Mouse (Mus musculus): ENCODE data around the gene C1qc. TPM values are rescaled to one million over a fixed set of nuclear protein-coding genes. Genes with fewer than 3 reads are reported as not detected.

C1qc gene
- total RNA-seq, 2 experiments from 2014 or later, result 30.0 to 36.2 TPM

DNA sequence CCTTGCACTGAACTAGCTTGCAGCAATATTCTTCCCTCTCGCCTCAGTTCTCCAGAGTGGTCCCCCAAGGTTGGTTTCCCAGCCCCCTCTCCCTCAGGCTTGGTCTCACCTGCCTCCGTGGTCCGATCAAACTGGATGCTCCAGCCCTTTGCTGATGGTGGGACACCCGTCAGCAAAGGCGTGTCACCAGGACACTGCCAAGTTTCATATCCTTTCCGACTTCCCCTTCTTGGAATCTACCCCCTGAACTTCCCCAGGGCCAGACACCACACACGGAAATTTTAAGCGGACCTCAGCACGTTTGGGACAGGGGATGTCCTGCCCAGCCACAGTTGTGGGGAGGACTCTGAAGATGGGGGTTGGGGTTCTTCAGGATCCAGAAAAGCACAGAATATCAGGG is 5.8 kb upstream of the C1qc start, which contains the start of gene C1qa:
C1qa (minus strand) TSS at position 167 of the 400 bp plus-strand sequence.
- peak in 1 of 2 experiments; percentile 24 for DNase-seq (ENCODE audit: extremely low spot score in 1 of 2, low spot score in 2 of 2)
- intact Hi-C loops (cut with DNase I), result loop anchor here (10.0 kb wide), 1 partner anchor 406 kb away; no protein-coding TSS in a partner anchor

DNA sequence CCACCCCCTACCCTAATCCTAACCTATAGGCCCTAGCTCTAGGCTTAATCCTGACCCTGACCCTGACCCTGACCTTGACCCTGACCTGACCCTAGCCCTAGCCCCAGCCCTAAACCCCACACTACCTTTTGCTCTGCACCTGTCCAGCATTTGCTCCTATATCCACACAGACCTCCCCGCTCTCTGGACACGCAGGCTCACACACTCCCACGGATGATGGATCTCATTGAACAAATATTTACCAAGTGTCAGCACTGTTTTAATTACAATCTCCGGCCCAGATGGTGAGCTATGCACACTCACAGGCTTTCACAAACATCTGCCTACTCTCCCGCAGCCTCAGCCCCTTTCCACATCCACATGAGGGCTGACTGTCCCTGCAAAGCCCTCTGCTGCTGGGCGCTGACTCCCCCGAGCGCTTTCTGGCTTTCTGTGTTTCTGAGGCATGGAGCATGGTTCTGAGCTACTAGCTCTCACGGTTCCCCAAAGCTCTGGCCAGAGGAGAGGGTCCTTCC is 5.3 kb upstream of the C1qc start:
- no peak for DNase-seq (ENCODE audit: extremely low spot score in 1 of 2, low spot score in 2 of 2)
- intact Hi-C loops (cut with DNase I), result loop anchor here (10.0 kb wide), 1 partner anchor 407 kb away; no protein-coding TSS in a partner anchor

DNA sequence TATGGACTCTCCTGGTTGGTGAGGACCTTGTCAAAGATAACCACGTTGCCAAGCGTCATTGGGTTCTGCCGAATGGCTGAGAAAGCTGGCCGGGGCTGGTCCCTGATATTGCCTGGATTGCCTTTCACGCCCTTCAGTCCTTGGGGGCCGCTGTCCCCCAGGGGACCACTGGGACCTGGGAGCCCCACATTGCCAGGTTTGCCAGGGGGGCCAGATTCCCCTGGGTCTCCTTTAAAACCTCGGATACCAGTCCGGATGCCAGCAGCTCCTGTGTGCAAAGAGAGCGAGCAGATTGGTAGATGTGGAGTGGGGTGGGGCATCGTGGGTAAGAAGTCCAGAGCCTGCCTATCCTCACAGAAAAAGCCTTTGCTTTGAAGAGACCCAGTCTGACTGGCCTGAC is 3.6 kb upstream of the C1qc start:
- intact Hi-C loops (cut with DNase I), result loop anchor here (10.0 kb wide), 1 partner anchor 408 kb away; no protein-coding TSS in a partner anchor
- DNase-seq (ENCODE audit: extremely low spot score in 1 of 2, low spot score in 2 of 2), result no peak

DNA sequence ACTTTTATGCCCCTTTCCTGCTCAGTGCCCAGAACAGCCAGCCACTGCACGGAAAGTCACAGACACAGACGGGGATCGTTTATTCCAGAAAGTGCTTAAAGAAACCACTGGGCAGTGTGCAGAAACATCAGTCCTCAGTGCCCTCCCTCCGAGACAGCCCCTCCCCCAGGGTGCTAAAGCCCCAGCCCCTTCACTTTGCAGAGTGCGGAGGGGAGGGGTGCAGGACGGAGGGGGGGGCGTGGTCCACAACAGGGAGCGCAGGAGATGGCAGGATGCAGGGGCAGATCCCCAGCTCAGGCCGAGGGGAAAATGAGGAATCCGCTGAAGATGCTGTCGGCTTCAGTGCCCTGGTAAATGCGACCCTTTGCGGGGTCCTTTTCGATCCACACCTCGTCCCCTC is 3.0 kb upstream of the C1qc start:
- no peak for DNase-seq (ENCODE audit: extremely low spot score in 1 of 2, low spot score in 2 of 2)
- intact Hi-C loops (cut with DNase I), result loop anchor here (10.0 kb wide), 1 partner anchor 409 kb away; no protein-coding TSS in a partner anchor

DNA sequence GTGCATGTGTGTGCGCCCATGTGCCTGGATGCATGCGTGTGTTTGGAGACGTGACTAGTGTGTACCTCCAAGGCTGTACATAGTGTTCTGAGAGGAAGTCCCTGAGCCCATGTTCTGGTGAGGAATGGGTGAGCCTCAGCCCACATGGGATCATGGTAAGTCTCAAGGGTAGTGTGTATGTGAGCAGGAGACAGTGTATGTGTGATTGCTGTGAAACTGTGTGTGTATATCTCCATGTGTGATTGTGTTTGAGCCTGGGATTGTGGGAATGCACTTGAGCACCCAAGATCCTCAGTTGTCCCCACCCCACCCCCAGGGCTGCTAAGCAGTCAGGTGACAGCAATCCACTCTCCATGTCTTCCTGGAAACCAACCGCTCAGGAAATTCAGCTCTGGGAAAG is 2.0 kb upstream of the C1qc start:
- intact Hi-C loops (cut with DNase I), result loop anchor here (1.0 to 10.0 kb wide), 3 partner anchors 87 to 410 kb away; no protein-coding TSS in a partner anchor
- no peak for DNase-seq (ENCODE audit: extremely low spot score in 1 of 2, low spot score in 2 of 2)

DNA sequence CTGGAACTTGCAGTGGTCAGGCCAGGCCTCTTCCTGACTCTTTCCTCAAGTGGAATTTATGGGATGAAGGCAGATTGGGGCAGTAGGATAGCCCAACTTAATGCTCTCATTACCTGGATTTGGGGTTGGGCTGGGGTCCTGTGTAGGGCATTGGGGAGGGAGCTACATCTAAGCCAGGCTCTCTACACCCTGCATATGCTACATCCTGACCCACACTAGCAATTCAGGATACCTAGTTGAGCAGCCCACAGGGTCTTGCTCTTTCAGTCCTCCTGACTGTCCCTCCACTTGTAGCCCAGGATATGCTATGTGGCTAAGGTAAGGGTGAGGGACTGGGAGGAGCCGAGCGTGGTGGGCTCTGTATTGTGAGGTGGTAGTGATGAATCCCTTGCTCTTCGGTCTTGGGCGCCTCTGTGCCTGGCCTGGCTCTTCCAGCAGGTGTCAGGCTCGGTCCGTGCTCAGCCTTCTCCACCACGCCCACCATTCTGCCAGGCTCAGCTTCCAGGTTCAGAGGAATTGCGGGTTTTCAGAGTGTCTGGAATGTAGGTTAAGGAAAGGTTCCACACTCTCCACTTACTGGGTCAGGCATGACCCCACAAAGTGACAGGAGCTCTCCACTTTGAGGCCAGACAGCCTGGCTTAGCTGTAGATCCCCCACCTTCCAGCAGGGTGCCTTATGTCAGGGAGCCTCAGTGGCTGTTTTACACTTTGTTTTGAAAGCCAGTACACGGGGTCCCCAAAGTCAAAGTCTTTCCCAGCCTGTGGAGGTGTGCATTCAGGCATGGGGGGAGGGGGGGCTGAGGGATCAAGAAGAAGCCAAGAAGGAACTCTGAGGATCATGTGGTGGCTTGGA is 1.1 kb upstream of the C1qc start:
- intact Hi-C loops (cut with DNase I), result loop anchor here (1.0 to 10.0 kb wide), 3 partner anchors 88 to 411 kb away; no protein-coding TSS in a partner anchor
- peak; percentile 68 to 71 for DNase-seq (ENCODE audit: extremely low spot score in 1 of 2, low spot score in 2 of 2)

DNA sequence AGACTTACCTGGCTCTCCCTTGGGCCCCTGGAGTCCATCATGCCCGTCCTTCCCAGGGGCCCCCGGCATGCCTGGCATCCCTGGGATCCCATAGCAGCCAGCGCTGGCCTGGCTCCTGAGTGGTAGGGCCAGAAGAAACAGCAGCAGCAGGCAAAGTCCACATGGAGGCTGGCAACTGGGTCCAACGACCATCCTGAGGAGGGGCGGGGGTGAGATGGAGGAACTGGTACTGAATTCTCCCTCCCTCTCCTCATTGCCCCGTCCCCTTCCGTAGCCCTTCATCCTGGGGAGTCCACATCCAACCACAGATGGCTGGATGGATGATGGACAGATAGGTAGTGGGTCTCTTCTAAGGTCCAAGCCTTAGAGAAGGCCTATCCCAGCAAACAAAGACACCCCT is 494 bp downstream of the C1qc start:
- intact Hi-C loops (cut with DNase I), result loop anchor here (5.0 to 10.0 kb wide), 2 partner anchors 90 to 412 kb away; no protein-coding TSS in a partner anchor
- no peak for DNase-seq (ENCODE audit: extremely low spot score in 1 of 2, low spot score in 2 of 2)

DNA sequence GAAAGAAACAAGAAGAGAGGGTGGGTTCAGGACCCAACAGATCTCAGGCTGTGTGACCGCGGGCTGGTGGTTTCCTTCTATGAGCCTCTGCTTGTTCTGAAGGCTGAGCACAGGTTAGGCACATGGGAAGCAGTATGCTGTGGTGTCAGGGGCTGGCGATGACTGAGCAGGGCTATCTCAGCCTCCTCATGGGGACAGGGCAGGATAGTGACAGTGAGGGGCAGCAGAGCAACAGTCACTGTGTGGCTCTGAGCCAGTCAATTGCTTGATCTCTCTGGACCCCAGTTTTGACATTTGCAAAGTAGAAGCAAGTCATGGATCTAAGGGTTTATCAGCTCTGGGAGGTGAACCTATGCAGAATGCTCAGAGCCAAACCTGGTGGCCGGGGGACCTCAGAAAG is 1.8 kb downstream of the C1qc start:
- intact Hi-C loops (cut with DNase I), result loop anchor here (5.0 to 10.0 kb wide), 2 partner anchors 91 to 414 kb away; no protein-coding TSS in a partner anchor

DNA sequence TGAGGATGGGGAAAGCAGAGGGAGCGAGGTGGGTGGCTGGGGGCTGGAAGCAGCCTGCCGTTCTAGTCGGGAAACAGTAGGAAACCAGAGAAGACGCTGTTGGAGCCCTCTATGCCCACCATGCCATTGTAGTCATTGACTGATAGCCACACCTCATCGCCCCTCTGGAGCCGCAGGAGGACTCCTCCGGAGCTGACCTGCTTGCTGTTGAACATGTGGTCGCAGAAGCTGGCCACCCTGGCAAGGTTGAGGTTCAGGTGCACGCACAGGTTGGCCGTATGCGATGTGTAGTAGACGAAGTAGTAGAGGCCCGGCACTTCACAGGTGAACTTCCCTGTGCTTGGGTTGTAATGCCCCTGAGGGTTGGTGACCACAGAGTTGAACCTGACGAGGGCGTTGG is 2.9 kb downstream of the C1qc start:
- no peak for DNase-seq (ENCODE audit: extremely low spot score in 1 of 2, low spot score in 2 of 2)
- intact Hi-C loops (cut with DNase I), result loop anchor here (5.0 to 10.0 kb wide), 2 partner anchors 92 to 415 kb away; no protein-coding TSS in a partner anchor

More for the DNA sequence above, 1.8 kb downstream of the C1qc start:
- no peak for DNase-seq (ENCODE audit: extremely low spot score in 1 of 2, low spot score in 2 of 2)

DNA sequence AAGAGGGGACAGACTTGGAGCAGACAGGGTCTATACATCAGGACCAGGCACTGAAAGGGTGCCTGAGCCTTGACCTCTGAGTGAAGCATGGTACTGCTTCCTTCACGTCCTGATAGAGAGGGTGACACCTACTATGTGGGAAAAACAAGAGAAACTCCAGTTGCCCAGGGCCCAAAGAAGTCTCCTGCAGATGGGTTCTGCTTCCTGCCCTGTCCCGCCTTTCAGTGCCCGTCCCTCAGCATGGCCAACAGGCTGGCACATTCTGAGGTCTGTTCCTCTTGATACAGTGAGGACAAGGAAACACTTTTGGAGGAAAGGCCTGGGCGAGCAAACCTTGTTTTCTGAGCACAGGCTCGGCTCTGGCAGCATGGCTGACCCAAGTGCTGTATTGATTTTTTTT is 5.2 kb downstream of the C1qc start:
- DNase-seq (ENCODE audit: extremely low spot score in 1 of 2, low spot score in 2 of 2), result no peak
- intact Hi-C loops (cut with DNase I), result no loop called here

DNA sequence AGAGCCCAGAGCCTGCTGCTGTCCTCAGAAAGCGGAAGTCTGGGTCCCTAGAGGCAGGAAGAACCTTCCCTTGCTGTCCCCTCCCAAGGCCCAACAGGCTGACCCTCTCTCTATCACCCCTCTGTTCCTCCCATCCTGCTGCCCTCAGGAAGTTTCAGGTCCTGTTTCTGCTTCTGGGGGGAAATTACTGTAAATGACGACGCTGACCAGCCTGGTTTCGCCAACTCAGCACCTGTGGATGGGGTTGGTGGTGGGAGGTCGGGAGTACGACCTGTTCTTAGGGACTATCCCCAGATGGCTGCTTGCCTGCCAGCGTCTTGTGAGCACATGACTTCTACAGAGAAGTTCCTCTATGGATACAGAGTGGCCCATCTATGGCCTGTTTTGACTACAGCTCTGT is 6.8 kb downstream of the C1qc start, which contains the start of gene C1qb:
C1qb (minus strand) TSS at position 87 of the 400 bp plus-strand sequence.
- intact Hi-C loops (cut with DNase I), result no loop called here
- peak in 1 of 2 experiments; percentile 31 for DNase-seq (ENCODE audit: extremely low spot score in 1 of 2, low spot score in 2 of 2)

DNA sequence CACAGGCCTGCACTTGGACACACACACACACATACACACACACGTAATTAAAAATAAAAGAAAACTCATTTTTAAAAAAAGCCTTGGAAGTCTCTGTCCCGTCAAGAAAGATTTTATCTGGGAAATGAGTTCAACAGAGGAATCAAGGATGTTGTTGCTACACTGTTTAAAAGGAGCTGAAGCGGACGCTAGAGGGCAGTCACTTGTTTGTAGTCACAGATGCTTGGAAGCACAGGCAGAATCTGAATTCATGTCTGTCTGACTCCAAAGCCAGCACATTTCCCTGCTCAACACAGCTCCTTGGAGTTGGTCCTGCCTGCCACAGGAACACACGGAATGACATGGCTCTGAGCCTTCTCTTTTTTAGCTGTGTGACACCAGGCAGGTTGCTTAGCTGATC is 14.3 kb downstream of the C1qc start:
- intact Hi-C loops (cut with DNase I), result no loop called here
- DNase-seq (ENCODE audit: extremely low spot score in 1 of 2, low spot score in 2 of 2), result no peak

DNA sequence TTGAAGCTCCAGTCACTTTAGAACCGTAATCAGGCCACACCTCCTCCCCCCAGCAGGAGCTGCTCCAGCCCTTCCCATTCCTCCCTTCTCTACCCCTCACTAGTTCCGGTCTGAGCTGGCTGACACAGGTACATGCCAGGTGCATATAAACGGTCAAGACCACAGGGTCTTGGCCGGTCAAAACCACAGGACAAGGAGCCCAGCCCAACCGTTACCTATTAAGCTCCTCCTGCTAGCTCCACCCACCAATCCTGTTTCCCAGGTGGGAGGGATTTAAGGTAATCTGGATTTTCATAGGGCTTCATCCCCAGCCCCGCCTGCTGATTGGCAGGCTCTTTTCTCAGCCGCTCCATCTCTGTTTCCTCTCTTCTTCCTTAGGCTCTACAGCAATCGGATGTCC is 14.7 kb downstream of the C1qc start:
- intact Hi-C loops (cut with DNase I), result no loop called here
- DNase-seq (ENCODE audit: extremely low spot score in 1 of 2, low spot score in 2 of 2), result no peak

DNA sequence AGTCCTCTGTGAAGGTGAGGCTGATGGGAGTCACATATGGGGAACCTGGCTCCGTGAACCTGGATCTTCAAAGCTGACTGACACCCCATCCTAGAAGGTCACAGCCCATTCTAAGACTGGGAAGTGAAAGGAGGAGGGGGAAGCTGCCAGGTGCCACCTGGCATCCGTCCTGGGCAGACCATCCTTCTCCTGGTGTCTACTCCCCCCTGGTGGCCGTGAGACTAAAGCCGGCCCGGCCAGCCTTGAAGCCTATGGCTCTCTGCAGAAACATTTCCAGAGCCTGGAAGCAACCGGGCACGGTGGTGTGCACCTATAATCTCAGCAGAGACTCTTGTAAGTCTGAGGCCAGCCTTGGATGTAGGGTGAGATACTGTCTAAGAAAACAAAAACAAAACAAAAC is 15.9 kb downstream of the C1qc start:
- intact Hi-C loops (cut with DNase I), result loop anchor here (1.0 kb wide), 1 partner anchor 228 kb away; no protein-coding TSS in a partner anchor
- DNase-seq (ENCODE audit: extremely low spot score in 1 of 2, low spot score in 2 of 2), result peak; percentile 46 to 80

DNA sequence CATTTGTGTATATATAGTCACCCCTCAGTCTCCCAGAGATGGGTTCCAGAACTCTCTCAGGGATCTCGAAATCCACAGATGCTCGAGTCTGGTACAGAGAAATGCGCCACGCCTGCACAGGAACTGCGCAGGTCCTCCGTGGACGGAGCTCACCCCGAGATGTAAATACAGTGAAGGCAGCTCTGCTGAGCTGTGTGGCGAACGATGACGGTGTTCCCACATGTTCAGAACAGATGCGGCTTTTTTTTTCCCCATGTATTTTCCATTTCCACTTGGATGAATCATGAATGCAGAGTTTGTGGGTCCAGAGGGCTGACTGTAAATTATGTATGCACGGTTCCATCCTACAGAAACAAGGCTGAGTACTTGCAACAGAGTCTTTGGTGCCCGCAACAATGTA is 17.9 kb downstream of the C1qc start:
- intact Hi-C loops (cut with DNase I), result no loop called here
- no peak for DNase-seq (ENCODE audit: extremely low spot score in 1 of 2, low spot score in 2 of 2)

DNA sequence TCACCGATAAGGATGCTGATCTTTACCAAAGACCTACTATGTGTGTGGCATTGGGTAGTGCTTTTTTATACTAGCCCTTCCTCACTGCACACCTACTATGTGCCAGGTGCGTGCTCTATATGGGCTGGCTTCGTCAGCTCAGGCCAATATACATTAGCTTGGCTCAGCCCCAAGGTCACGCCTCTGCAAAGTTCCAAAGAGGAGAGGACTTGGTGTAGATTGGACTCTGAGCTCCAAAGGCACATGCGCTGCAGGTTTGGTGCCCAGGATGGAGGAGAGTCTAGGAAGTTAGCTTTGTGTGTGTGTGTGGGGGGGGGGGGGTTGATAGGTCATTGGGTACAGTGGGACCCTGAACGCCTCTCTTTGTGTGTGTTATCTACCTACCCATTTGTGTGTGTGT is 24.5 kb downstream of the C1qc start:
- intact Hi-C loops (cut with DNase I), result no loop called here
- no peak for DNase-seq (ENCODE audit: extremely low spot score in 1 of 2, low spot score in 2 of 2)

DNA sequence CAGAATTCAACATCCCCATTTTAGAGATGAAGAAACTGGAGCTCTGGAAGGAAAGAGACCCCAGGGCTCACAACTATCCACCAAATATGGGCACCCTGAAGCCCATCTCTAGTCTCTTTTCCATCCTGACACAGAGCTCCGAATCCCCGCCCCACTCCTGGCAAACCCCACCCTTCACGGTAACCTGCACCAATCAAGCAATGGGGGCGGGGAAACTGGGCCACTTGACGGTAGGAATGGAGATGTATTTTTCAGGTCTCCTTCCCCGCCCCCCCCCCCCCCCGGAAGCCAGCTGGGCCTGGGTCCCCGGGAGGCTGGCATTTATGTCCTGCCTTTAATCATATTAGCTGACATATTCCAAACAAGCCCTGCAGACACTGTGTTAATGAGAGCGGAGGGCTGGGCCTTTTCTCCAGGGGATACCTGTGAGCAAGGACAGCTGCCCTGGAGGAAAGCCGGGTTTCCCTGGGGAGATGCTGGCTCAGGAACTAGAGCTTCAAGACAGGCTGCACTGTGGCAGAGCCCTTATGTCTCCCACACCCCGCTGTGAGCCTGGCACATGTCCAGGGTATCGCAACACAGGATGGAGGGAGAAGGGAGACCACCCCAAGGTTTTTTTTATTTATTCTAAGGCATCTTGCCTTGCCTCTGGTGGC is 25.0 kb downstream of the C1qc start:
- peak in 1 of 2 experiments; percentile 57 for DNase-seq (ENCODE audit: extremely low spot score in 1 of 2, low spot score in 2 of 2)
- intact Hi-C loops (cut with DNase I), result no loop called here

DNA sequence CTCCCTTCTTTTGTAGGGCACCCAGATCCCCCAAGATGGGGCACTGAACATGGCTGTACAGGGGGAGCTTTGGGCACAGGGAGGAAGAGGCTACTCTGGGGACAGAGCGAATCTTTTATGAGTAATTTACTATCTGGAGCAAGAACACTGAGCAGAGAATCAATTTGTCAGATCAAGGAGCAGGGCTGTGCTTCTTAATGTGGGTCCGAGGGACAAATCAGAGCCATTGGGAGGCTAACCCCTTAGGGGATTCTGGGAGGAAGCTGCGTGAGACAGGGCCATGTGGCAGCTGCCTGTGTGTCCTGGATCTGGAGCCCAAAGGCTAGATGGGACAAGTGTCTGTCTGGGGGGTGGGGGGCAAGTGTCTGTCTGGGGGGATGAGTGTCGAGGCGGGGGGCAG is 27.3 kb downstream of the C1qc start:
- intact Hi-C loops (cut with DNase I), result no loop called here
- DNase-seq (ENCODE audit: extremely low spot score in 1 of 2, low spot score in 2 of 2), result no peak

DNA sequence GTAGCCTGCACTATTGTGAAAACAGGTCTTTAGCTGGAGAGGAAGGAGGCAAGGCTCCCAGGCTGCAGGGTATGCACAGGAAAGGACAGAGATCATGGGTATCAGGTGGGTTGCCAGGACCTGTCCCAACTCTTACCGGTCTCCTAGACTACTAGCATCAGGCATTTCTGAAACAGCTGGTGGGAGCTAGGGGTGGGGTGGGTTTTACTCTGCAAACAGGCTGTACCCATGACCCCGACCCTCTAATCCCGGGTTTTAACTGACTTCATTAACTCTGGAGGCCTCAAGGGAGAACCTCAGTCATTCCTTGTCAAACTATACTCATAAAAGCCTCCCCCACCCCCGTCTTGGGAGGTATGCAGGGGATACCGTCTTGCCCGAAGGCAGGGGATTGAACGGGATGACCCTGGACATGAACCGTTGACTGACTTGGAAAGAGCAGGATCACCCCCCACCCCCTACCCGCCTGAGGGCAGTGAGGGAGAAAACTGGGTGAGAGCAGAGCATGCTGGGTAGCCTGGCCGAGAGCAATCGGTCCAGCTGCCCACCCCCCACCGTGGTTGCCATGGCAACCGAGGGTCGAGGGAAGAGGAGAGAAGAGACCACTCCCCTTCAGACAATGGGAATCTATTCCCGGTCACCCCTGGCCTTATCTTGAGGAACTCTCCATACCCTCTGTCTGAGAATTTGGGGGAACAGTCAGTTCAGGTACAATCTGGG is 28.0 kb downstream of the C1qc start:
- no peak for DNase-seq (ENCODE audit: extremely low spot score in 1 of 2, low spot score in 2 of 2)
- intact Hi-C loops (cut with DNase I), result no loop called here

Data from left cerebral cortex, postnatal 10 days (tissue).